Mouse (Mus musculus): Measurements from ENCODE around the gene Sac3d1. TPM values are rescaled to one million over a fixed set of nuclear protein-coding genes. Genes with fewer than 3 reads are reported as not detected.
A peak's percentile ranks its signal among the peaks of the same experiment; 100 is the strongest.

Sac3d1 gene
- polyA plus RNA-seq, 1 experiment = 23.8 TPM

DNA sequence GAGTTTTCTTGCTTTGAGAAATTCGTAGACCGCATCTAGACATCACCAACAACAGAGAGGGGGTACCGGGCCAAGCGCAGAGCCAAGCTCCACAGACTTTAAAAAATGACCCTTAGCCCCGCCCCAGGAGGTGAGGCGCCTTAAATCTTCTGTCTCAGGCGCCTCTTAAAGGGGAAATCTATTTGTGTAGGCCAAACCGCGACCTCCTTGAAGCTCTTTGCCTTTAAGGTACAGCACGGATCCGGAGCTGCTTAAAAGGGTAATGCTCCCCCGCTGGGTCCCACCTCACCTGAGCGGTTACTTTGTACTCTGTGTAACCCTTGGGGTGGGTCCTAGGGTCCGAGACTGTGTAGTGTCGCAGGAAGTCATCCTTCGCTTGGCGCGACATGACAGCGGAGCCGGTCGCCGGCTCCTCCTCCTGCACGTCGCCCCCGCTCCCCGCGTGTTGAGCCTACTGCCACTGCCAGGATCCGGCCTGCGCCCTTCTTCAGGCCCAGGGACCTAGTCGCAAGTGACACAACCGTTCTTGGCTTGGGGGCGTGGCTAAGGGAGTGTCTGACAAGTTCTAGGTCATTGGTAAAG lies 9.4 kb upstream of the Sac3d1 start, which contains the start of gene Snx15:
TSS of gene Snx15 (minus strand) at position 545 of the 582 bp plus-strand sequence.
- H3K4me3 ChIP-seq (ENCODE audit: insufficient read depth, low read depth, low read length) = peak within 1 kb of the TSS; percentile 91
- TF ChIP-seq CTCF (conservative IDR thresholded peaks at IDR 0.05; ENCODE audit: insufficient read depth, insufficient read length, low read depth, low read length) (no peak), POLR2A (IDR thresholded peaks at IDR 0.05; ENCODE audit: low read depth, low read length) (no peak)
- peak within 1 kb of the TSS; percentile 98 for H3K27ac ChIP-seq (ENCODE audit: insufficient read depth, low read depth, low read length)
- peaks cover 2% of the 10 kb centered on the region; the same call in 1 of the 2 replicates for H3K4me1 ChIP-seq (ENCODE audit: control insufficient read depth, insufficient read depth, low read length)
- H3K36me3 ChIP-seq (ENCODE audit: control insufficient read depth, insufficient read depth, low read length) = no peaks in the 10 kb centered on the region
- no peaks in the 10 kb centered on the region for H3K27me3 ChIP-seq (replicated peaks; ENCODE audit: control insufficient read depth, insufficient read depth, low read length)
- peak; percentile 99 for DNase-seq
- WGBS = under 1% methylated on average over 32 of the region's 32 CpGs

DNA sequence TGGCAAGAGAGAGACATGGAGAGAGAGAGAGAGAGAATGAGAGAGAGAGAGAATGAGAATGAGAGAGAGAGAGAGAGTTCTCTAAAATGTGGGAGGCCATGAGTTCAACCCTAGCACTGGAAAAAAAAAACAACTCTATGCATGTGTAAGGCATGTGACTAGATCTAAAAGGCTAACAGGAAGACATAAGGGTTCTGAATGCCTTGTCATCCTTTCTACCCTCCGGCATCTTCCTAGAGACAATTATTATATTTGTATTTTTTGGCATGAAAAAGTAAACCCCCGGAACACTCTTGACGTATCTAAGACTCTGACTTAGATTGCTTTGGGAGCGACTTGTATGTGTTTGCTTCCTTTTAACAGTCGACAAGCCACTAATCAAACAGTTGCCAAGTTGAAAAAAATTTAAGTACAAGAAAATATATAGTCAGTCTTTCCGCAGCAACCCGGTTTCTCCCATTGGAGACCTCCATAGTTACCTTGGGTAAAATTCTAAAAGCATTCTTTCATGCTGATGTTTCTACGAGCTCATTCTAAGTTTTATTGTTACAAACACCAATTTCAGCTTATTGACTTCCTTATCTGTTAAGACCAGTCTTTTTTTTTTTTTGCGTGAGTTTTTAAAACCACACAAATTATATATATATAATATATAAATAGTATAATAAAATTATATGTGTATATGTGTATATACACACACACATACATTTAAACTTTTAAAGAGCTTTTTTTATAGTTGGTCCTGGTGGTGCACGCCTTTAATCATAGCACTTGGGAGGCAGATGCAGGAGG lies 8.5 kb upstream of the Sac3d1 start:
- no peak for DNase-seq
- no peak overlapping the region; the same call in 1 of the 2 replicates for H3K27ac ChIP-seq (ENCODE audit: insufficient read depth, low read depth, low read length)
- peak overlapping the region; percentile 91 for H3K4me3 ChIP-seq (ENCODE audit: insufficient read depth, low read depth, low read length)
- H3K27me3 ChIP-seq (replicated peaks; ENCODE audit: control insufficient read depth, insufficient read depth, low read length) = no peaks in the 10 kb centered on the region
- H3K36me3 ChIP-seq (ENCODE audit: control insufficient read depth, insufficient read depth, low read length) = no peaks in the 10 kb centered on the region
- TF ChIP-seq POLR2A (IDR thresholded peaks at IDR 0.05; ENCODE audit: low read depth, low read length) = no peak
- TF ChIP-seq CTCF (conservative IDR thresholded peaks at IDR 0.05; ENCODE audit: insufficient read depth, insufficient read length, low read depth, low read length) = no peak
- WGBS = 55% methylated on average over 10 of the region's 10 CpGs
- peaks cover 2% of the 10 kb centered on the region; the same call in 1 of the 2 replicates for H3K4me1 ChIP-seq (ENCODE audit: control insufficient read depth, insufficient read depth, low read length)

DNA sequence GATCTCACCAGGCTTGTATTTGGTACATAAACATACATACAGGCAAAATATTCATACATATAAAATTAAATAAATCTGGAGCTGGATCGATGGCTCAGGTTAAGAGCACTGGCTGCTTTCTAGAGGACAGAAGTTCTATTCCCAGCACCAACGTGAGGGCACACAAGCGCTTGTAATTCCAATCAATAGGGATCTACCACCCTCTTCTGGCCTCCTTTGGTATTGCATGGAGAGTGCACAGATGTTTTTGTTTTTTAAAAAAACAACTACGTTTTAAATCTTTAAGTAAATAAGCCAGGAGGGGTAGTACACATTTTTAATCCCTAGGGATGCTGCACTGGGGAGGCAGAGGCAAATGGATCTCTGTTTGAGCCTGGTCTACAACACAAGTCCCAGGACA lies 7.8 kb upstream of the Sac3d1 start:
- Histone ChIP-seq H3K4me1 (ENCODE audit: control insufficient read depth, insufficient read depth, low read length) (peaks cover 2% of the 10 kb centered on the region; the same call in 1 of the 2 replicates), H3K4me3 (ENCODE audit: insufficient read depth, low read depth, low read length) (no peak overlapping the region), H3K27ac (ENCODE audit: insufficient read depth, low read depth, low read length) (no peak overlapping the region), H3K36me3 (ENCODE audit: control insufficient read depth, insufficient read depth, low read length) (no peaks in the 10 kb centered on the region), H3K27me3 (replicated peaks; ENCODE audit: control insufficient read depth, insufficient read depth, low read length) (no peaks in the 10 kb centered on the region)
- 27% methylated on average over 4 of the region's 4 CpGs for WGBS
- no peak for TF ChIP-seq POLR2A (IDR thresholded peaks at IDR 0.05; ENCODE audit: low read depth, low read length)
- TF ChIP-seq CTCF (conservative IDR thresholded peaks at IDR 0.05; ENCODE audit: insufficient read depth, insufficient read length, low read depth, low read length) = peak; percentile 61
- DNase-seq = peak; percentile 74

DNA sequence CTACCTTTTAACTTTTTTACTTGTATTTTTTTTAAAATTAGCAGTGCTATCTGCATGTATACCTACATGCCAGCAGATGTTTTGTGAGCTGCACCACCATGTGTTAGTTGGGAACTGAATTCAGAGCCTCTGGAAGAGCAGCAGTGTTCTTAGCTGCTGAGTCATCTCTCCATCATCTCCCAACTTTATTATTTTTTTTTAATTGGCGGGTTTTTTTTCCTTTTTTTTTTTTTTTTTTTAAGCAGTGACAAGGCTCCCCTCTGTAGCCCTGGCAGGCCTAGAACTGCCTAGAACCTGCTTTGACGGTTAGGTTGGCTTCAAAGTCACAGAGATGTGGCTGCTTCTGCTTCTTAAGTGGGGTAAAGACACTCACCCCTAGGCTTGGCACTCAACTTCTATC lies 6.4 kb upstream of the Sac3d1 start:
- WGBS = 65% methylated on average over 2 of the region's 2 CpGs
- no peak for TF ChIP-seq POLR2A (IDR thresholded peaks at IDR 0.05; ENCODE audit: low read depth, low read length)
- TF ChIP-seq CTCF (conservative IDR thresholded peaks at IDR 0.05; ENCODE audit: insufficient read depth, insufficient read length, low read depth, low read length) = no peak
- no peaks in the 10 kb centered on the region for H3K27me3 ChIP-seq (replicated peaks; ENCODE audit: control insufficient read depth, insufficient read depth, low read length)

DNA sequence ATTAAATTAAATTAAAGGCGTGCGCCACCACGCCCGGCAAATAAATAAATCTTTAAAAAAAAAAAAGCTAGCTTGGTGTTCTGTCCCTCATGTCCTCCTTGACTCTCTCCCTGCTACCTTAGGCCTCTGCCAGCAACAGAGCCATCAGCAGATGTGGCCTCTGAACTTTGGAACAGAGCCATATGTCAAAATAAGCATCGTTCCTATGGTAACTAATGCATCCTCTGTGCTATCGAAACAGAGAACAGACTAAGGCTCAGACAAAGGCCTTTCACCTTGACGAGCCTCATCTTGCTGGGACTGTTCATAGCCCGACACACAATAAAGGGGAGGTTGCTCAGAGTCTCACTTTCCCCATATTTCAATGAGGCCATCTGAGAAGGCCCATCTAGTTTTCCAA lies 4.9 kb upstream of the Sac3d1 start:
- no peaks in the 10 kb centered on the region for H3K27me3 ChIP-seq (replicated peaks; ENCODE audit: control insufficient read depth, insufficient read depth, low read length)
- DNase-seq = no peak
- H3K4me1 ChIP-seq (ENCODE audit: control insufficient read depth, insufficient read depth, low read length) = peaks cover 5% of the 10 kb centered on the region; the same call in 1 of the 2 replicates
- no peak overlapping the region for H3K4me3 ChIP-seq (ENCODE audit: insufficient read depth, low read depth, low read length)
- H3K27ac ChIP-seq (ENCODE audit: insufficient read depth, low read depth, low read length) = no peak overlapping the region
- no peaks in the 10 kb centered on the region for H3K36me3 ChIP-seq (ENCODE audit: control insufficient read depth, insufficient read depth, low read length)
- 64% methylated on average over 8 of the region's 8 CpGs for WGBS
- TF ChIP-seq CTCF (conservative IDR thresholded peaks at IDR 0.05; ENCODE audit: insufficient read depth, insufficient read length, low read depth, low read length) = no peak
- TF ChIP-seq POLR2A (IDR thresholded peaks at IDR 0.05; ENCODE audit: low read depth, low read length) = no peak

More for the DNA sequence above, 6.4 kb upstream of the Sac3d1 start:
- Histone ChIP-seq H3K4me1 (ENCODE audit: control insufficient read depth, insufficient read depth, low read length) (peaks cover 2% of the 10 kb centered on the region; the same call in 1 of the 2 replicates), H3K36me3 (ENCODE audit: control insufficient read depth, insufficient read depth, low read length) (no peaks in the 10 kb centered on the region), H3K4me3 (ENCODE audit: insufficient read depth, low read depth, low read length) (no peak overlapping the region), H3K27ac (ENCODE audit: insufficient read depth, low read depth, low read length) (no peak overlapping the region)
- DNase-seq = no peak

DNA sequence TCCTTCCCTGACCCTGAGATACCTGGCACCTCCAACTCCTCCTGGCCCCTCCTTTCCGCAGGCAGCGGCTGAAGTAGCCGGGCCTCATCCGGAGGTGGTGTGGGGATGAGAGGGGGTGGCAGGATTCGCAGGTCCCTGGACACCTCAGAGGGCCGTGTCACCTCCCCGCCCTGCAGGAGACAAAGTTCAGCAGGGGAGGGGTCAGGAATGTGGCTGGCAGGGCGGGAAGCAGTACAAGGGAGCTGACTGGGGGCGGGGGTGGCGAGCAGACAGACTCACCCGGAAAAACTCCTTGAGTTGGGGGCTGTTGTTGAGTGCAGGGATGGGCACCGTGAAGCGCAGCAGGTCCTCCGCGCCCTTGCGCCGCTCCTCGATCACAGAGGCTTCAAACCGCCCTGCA lies 3.3 kb upstream of the Sac3d1 start:
- TF ChIP-seq CTCF (conservative IDR thresholded peaks at IDR 0.05; ENCODE audit: insufficient read depth, insufficient read length, low read depth, low read length) = no peak
- no peak for TF ChIP-seq POLR2A (IDR thresholded peaks at IDR 0.05; ENCODE audit: low read depth, low read length)
- H3K4me3 ChIP-seq (ENCODE audit: insufficient read depth, low read depth, low read length) = no peak overlapping the region
- peaks cover 5% of the 10 kb centered on the region; the same call in 1 of the 2 replicates for H3K4me1 ChIP-seq (ENCODE audit: control insufficient read depth, insufficient read depth, low read length)
- no peak for DNase-seq
- H3K36me3 ChIP-seq (ENCODE audit: control insufficient read depth, insufficient read depth, low read length) = no peaks in the 10 kb centered on the region
- no peak overlapping the region for H3K27ac ChIP-seq (ENCODE audit: insufficient read depth, low read depth, low read length)
- no peaks in the 10 kb centered on the region for H3K27me3 ChIP-seq (replicated peaks; ENCODE audit: control insufficient read depth, insufficient read depth, low read length)
- WGBS = 49% methylated on average over 19 of the region's 19 CpGs

DNA sequence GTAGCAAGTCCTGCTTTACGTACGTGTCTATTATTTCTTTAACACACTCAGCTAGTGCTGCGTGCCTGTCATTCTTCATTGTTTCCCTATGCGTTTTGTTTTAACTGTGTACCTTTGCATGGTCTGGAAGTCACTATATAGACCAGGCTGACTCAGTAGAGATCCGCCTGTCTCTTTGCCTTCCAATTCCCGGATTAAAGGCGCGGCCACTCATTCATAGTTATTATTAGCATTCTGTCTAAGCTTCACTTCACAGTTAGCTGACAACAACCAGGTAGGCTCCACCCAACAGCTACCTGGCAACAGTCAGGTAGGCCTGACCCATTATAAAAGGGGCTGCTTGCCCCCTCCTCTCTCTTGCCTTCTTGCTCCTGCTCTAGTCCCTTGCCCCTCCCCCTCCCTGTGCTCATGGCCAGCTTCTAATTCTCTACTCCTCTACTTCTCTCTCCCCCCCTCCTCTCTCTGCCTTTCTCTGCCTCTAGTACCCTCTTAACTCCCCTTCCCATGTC lies 281 bp upstream of the Sac3d1 start:
- peak overlapping the region; percentile 44 for H3K27ac ChIP-seq (ENCODE audit: insufficient read depth, low read depth, low read length)
- H3K4me1 ChIP-seq (ENCODE audit: control insufficient read depth, insufficient read depth, low read length) = peaks cover 3% of the 10 kb centered on the region; the same call in 1 of the 2 replicates
- WGBS = 3% methylated on average over 8 of the region's 8 CpGs
- no peaks in the 10 kb centered on the region for H3K36me3 ChIP-seq (ENCODE audit: control insufficient read depth, insufficient read depth, low read length)
- TF ChIP-seq POLR2A (IDR thresholded peaks at IDR 0.05; ENCODE audit: low read depth, low read length) = no peak
- TF ChIP-seq CTCF (conservative IDR thresholded peaks at IDR 0.05; ENCODE audit: insufficient read depth, insufficient read length, low read depth, low read length) = no peak
- H3K27me3 ChIP-seq (replicated peaks; ENCODE audit: control insufficient read depth, insufficient read depth, low read length) = no peaks in the 10 kb centered on the region
- peak overlapping the region; percentile 15 for H3K4me3 ChIP-seq (ENCODE audit: insufficient read depth, low read depth, low read length)
- no peak for DNase-seq
